Mouse (Mus musculus): ENCODE results near the gene Tsc1. TPM values are rescaled to one million over a fixed set of nuclear protein-coding genes. Genes with fewer than 3 reads are reported as not detected.

Gene Tsc1
- total RNA-seq, 2 experiments from 2014 or later: 53.8 to 57.2 TPM

DNA sequence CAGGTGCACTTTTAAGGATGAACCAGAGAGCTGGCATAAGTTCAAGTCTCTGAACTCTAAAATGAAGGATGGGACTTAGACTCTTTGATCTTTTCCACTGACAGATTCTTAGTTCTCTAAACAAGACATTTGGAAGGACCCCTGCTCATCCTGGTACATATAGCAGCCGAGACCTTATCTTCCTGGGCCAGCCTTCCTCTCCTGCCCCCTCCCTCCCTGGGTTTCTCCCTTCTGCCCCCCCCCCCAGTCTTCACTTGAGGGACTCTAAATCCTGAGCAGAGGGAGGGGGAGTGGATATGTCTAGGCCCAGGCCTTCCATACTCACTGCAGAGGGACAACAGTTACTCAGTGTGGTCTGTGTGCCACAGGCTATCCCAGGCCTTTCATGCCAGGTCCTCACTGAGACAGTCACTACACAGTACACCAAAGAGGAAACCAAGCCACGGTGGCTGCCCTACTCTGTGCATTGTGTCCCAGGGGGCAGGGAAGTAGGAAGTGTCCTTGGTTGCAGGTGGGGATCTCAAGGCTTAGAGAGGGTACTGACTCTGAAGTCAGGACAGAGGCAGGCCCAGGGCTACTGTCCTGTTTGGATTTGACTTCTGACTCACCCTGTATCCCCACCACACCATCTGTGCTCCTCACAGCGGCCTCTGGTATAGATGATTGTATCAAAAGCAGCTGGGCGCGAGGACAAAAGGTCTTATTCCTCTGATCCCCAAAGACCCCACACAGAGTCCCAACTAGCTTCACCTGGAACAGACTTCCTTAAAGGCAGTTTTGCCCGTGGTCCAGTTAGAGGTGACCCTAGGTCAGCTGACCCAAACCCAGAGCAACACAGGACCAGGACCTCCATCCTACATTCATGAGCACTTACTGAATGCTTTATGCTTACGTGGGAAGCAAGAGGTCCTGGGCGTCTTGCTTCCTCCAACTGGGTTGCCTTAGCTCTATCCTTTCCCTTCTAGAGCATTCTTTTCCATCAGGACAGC is 23.2 kb upstream of the Tsc1 start:
- DNase-seq (ENCODE audit: extremely low spot score in 1 of 2, low spot score in 2 of 2): no peak
- Histone ChIP-seq H3K27ac (no peak overlapping the region), H3K4me3 (no peak overlapping the region)
- intact Hi-C loops (cut with DNase I): no loop called here
- no peak for TF ChIP-seq CTCF (IDR thresholded peaks at IDR 0.05)

DNA sequence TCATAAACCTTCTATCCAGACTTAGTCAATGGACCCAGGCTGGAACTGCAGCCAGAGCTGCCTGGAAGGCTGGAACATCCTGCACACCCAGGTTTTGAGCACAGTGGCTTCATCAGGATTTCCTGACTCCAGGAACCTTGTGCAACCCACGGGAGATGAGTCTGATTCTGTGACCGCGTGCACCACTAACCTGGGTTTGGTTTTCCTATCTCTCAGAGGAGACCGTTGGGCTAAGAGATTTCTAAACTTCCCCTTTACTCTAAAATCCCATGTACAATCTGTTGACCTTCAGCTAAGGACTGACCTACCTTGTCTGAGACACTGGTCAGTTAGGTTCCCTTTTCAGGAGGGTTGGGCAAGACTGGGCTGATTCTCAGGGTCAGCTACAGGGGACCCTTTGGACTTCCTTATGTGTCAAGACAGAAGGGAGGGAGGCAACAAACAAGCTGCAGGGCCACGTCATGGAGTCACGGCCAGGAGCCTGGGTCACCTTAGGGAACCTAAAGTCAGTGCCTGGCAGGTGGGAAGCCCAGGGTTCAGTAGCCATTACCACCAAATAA is 22.2 kb upstream of the Tsc1 start:
- DNase-seq (ENCODE audit: extremely low spot score in 1 of 2, low spot score in 2 of 2): no peak
- Histone ChIP-seq H3K4me3 (no peak overlapping the region), H3K27ac (no peak overlapping the region)
- TF ChIP-seq CTCF (IDR thresholded peaks at IDR 0.05): no peak
- intact Hi-C loops (cut with DNase I): no loop called here

DNA sequence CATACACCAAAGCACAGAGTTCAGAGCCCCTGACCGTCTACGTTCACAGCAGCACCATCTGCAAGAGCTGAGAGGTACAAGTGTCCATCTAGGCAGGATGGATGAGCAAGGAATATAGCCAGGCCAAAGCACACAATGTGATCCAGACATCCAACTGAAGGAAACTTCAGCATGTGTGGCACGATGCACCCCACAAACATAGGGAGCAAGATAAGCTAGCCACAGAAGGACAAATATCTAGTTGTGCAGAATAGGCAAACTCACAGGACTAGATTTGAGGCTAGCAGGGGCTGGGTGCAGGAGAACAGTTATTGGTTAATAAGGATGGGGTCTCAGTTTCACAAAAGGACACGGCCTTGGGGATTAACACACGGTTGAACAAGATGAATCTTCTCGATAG is 21.7 kb upstream of the Tsc1 start:
- no peak overlapping the region for H3K27ac ChIP-seq
- intact Hi-C loops (cut with DNase I): no loop called here

DNA sequence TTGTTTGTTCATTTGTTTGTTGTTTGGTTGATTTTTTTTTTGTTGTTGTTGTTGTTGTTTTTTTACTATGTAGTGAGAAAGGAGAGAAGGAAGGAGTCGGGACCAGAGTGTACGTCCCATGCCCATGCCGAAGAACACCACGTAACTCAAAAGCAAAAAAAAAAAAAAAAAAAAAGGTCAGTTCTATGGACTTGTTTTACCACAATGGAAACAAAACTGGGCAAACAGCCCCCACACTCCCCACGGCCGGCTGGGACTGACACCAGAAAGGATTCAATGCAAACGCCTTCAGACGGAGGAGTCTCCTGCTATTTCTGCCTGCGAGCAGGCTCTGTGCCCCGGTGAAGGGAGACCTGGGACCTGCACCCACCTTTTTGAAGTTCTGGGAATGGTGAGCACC is 20.5 kb upstream of the Tsc1 start:
- no peak overlapping the region for H3K4me3 ChIP-seq
- TF ChIP-seq CTCF (IDR thresholded peaks at IDR 0.05): no peak
- no peak for DNase-seq (ENCODE audit: extremely low spot score in 1 of 2, low spot score in 2 of 2)
- intact Hi-C loops (cut with DNase I): no loop called here
- H3K27ac ChIP-seq: no peak overlapping the region

More for the DNA sequence above, 21.7 kb upstream of the Tsc1 start:
- no peak overlapping the region for H3K4me3 ChIP-seq
- DNase-seq (ENCODE audit: extremely low spot score in 1 of 2, low spot score in 2 of 2): no peak
- TF ChIP-seq CTCF (IDR thresholded peaks at IDR 0.05): no peak

DNA sequence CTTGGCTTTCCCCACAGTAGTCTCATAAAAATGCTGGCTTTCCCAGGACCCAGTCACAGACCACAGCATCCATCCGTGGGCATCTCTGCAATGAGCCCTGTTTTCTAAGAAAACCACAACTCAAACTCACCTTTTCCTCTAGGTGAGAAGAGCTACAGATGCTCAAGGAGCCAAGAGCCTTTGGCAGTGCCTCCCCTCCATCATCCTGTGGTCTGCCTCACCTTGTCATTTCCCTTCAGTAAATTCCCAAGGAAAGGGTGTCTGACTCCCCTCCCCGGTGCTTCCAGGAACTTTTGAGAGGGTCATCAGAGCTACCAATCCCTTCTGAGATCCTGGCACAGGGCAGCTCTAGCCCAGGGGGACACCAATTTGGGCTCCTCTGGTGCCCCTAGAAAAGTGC is 19.9 kb upstream of the Tsc1 start:
- no peak overlapping the region for H3K4me3 ChIP-seq
- TF ChIP-seq CTCF (IDR thresholded peaks at IDR 0.05): no peak
- intact Hi-C loops (cut with DNase I): no loop called here
- H3K27ac ChIP-seq: no peak overlapping the region
- no peak for DNase-seq (ENCODE audit: extremely low spot score in 1 of 2, low spot score in 2 of 2)

DNA sequence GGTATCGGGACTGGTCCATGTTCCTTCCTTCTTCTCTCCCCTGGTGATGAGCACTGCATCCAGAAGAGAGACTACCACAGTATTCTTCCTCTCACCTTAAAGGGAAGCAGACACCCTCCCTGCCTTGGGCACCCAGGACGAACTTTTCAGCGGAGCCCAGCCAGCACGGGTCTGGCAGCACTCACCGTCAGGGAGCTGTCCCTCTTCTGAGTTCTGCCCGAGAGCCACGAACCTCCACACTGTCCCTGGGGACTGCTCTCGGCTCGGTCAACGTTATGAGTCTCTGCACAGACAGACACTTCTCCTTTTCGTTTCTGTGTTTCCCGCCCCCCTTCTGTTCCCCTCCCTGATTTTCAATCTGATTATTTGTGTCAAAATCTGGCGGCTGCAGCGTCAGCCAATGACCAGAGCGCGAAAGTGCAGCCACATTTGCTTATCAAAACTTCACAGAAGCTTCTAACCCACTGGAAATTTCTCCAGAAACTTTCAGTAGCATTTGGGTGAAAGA is 19.3 kb upstream of the Tsc1 start, which contains the start of gene Gfi1b:
Gfi1b (minus strand) TSS at position 319 of the 508 bp plus-strand sequence.
- no peak within 1 kb of the TSS for H3K27ac ChIP-seq
- no peak for DNase-seq (ENCODE audit: extremely low spot score in 1 of 2, low spot score in 2 of 2)
- H3K4me3 ChIP-seq: no peak within 1 kb of the TSS
- intact Hi-C loops (cut with DNase I): loop anchor here (1.0 kb wide), 1 partner anchor 29 kb away; no protein-coding TSS in a partner anchor
- no peak for TF ChIP-seq CTCF (IDR thresholded peaks at IDR 0.05)

DNA sequence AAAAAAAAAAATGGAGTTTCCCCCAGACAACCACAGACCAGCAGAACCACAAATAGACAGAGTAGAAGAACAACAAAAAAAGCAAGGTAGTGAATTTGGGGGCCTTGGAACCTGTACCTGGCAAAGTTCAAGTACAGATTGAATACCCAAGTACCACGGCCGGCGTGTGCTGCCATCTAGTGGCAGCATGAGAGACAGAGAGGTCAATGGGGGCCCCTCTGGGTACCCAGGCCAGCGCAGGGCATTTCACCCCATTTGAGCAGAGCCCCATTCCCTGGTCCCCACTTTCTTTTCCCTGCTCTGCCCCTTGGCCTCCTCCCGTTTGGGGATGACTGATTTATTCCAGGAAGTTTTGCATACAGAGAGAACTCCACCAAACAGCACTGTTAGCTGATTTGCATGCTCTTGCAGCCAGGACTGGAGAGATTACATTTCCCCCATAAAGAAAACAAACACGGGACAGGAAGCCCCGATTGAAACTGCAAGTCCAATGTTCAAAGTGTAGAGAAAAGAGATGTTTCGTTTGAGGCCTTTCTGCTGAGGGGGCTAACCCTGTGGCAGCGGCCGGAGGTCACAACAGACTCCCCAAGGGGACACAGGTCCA is 18.4 kb upstream of the Tsc1 start:
- peak; percentile 81 for TF ChIP-seq CTCF (IDR thresholded peaks at IDR 0.05)
- no peak overlapping the region for H3K4me3 ChIP-seq
- intact Hi-C loops (cut with DNase I): loop anchor here (1.0 kb wide), 1 partner anchor 30 kb away; no protein-coding TSS in a partner anchor
- no peak overlapping the region for H3K27ac ChIP-seq
- no peak for DNase-seq (ENCODE audit: extremely low spot score in 1 of 2, low spot score in 2 of 2)

DNA sequence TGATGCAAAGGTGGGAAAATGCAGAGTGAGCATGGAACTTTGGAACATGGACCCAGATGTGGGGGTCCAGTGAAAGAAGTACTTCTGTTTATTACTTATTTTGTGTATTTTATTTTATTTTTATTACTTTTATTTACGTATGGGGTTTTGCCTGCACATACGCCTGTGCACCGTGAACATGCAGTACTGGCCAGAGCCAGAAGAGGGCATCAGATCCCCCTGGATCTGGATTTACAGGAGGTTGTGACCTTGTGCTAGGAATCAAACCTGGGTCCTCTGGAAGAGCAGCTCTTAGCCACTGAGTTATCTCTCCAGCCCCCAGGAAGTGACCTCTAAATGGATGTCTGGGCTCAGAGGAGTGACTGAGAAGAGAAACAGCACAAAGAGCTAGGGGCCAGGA is 16.2 kb upstream of the Tsc1 start:
- Histone ChIP-seq H3K4me3 (no peak overlapping the region), H3K27ac (no peak overlapping the region)
- peak; percentile 10 for TF ChIP-seq CTCF (IDR thresholded peaks at IDR 0.05)
- intact Hi-C loops (cut with DNase I): no loop called here
- DNase-seq (ENCODE audit: extremely low spot score in 1 of 2, low spot score in 2 of 2): no peak

DNA sequence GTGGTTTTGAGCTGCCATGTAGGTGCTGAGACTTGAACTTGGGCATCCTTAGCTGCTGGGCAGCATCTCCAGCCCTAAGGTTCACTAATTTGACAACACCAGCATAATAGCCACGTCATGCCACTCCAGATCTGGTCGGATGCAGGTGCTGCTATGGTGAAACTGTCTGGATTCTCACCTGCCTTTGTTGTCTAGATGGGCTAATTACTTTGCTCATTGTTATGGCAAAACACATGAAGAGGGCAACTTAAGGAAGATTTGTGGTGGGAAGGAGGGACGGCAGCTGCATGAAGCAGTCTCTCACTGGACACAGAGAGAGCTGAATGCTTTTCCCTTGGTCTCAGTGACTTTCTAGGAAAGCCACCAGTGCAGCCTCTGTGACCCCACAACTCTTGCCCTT is 15.0 kb upstream of the Tsc1 start:
- no peak for TF ChIP-seq CTCF (IDR thresholded peaks at IDR 0.05)
- no peak for DNase-seq (ENCODE audit: extremely low spot score in 1 of 2, low spot score in 2 of 2)
- H3K4me3 ChIP-seq: no peak overlapping the region
- intact Hi-C loops (cut with DNase I): no loop called here
- no peak overlapping the region for H3K27ac ChIP-seq

DNA sequence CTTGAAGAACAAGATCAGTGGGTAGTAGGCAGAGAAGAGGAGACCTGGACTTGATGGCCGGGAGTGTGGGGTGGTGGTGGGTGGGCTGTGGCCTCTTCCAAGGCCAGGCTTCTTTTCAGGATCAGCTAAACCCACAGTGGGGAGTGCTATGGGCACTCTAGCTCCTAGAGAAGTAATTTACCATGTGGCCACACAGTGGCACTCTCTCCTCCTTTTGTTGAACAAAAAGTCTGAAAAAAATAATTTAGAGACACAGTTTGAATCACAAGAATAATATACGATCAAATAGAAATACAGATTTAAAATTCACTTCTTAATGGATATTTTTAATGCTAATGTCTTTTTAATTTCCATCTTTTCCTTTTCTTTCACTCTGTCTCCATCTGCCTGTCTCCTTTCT is 13.0 kb upstream of the Tsc1 start:
- Histone ChIP-seq H3K27ac (no peak overlapping the region), H3K4me3 (no peak overlapping the region)
- TF ChIP-seq CTCF (IDR thresholded peaks at IDR 0.05): peak; percentile 49
- intact Hi-C loops (cut with DNase I): no loop called here
- DNase-seq (ENCODE audit: extremely low spot score in 1 of 2, low spot score in 2 of 2): no peak

DNA sequence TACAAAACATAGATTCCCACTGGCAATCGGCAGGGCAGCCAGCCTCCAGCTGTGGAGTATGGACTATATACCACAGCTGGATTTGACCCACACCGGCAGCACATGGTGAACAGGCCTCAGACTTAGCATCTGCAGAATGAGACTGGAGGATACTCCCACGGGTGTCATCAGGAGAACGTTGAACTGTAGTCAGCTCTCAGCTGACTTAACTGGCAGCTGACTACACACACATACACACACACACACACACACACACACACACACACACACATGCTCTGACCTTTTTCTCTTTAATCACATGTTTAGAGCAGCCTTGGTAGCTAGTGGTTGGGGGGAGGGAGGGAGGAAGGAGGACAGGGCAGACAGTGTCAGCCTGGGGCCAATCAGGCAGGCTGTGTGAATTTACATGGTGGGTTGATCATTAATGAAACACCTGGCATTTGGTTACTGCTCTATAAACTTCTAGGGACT is 11.1 kb upstream of the Tsc1 start:
- intact Hi-C loops (cut with DNase I): no loop called here
- TF ChIP-seq CTCF (IDR thresholded peaks at IDR 0.05): no peak
- H3K27ac ChIP-seq: no peak overlapping the region
- no peak for DNase-seq (ENCODE audit: extremely low spot score in 1 of 2, low spot score in 2 of 2)
- no peak overlapping the region for H3K4me3 ChIP-seq

DNA sequence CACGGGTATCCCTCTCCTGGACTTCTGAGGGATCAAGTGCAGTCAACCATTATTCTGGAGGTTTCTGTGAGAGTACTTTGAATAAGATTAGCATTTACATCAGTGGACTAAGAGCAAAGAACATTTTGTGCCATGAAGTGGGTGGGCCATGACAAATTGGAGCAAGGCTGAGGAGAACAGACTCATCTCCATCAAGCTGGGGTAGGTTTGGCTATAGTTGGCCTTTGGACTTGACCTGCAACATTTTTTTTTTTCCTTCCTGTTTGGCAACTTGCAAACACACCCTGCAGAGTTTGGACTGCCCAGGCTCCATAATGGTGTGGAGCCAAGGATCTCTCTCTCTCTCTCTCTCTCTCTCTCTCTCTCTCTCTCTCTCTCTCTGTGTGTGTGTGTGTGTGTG is 8.4 kb upstream of the Tsc1 start:
- no peak for TF ChIP-seq CTCF (IDR thresholded peaks at IDR 0.05)
- intact Hi-C loops (cut with DNase I): no loop called here
- no peak for DNase-seq (ENCODE audit: extremely low spot score in 1 of 2, low spot score in 2 of 2)

More for the DNA sequence above, 8.4 kb upstream of the Tsc1 start:
- Histone ChIP-seq H3K27ac (no peak overlapping the region), H3K4me3 (no peak overlapping the region)
